18 mouse cellular contexts compared by ENCODE assay signal in the genomic region with DNA sequence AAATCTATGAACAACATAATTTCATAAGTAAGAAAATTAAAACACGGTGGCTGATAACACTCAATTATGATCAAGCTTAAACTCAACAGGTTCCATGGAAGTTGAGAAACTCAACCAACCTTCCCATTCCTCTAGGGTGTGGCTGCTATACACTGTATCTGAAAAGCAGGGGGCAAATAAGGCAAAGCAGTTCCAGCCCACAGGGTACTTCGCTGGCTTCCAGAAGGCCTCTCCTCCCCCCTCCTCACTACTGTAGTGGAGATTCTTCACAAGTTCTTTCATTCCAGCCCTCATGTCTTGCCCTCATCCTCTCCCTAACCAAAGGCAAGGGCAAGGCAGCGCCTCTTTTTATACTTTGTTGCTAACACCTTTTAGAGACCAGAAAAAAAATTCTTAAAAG.
"Had no signal": no experiment of that assay in that cellular context is flagged by ENCODE, and none has a peak within 500 bp of the region (broad histone marks: within the 10 kb centered on the region; RNA-seq: fewer than 3 reads in every experiment).

No protein-coding gene starts in this region.

- DNase-seq: kidney, adult 2 months; kidney, postnatal 10 days; kidney, postnatal 36 days; layer of hippocampus, postnatal 36 days; left cerebral cortex, postnatal 4 days; lung, adult 2 months; lung, postnatal 14 days; lung, postnatal 4 days; midbrain, embryonic 14.5 days; thymus, postnatal 36 days had no signal

- H3K4me3 ChIP-seq: left cerebral cortex, adult 2 months; limb, embryonic 12.5 days; limb, embryonic 15.5 days; liver, embryonic 12.5 days; liver, embryonic 15.5 days; stomach, embryonic 15.5 days had no signal

- H3K4me1 ChIP-seq: limb, embryonic 12.5 days; limb, embryonic 15.5 days; liver, embryonic 12.5 days; liver, embryonic 15.5 days; stomach, embryonic 15.5 days had no signal

- ATAC-seq: intestine, postnatal 0 days; liver, embryonic 12.5 days had no signal

- H3K4me2 ChIP-seq: limb, embryonic 12.5 days; limb, embryonic 15.5 days; liver, embryonic 12.5 days; liver, embryonic 15.5 days; midbrain, embryonic 11.5 days; stomach, embryonic 15.5 days had no signal

- H3K9ac ChIP-seq: limb, embryonic 12.5 days; limb, embryonic 15.5 days; liver, embryonic 12.5 days; liver, embryonic 15.5 days; stomach, embryonic 15.5 days had no signal

- H3K27ac ChIP-seq: left cerebral cortex, adult 2 months; limb, embryonic 12.5 days; limb, embryonic 15.5 days; liver, embryonic 12.5 days; liver, embryonic 15.5 days; stomach, embryonic 15.5 days had no signal

- H3K27me3 ChIP-seq: limb, embryonic 12.5 days; limb, embryonic 15.5 days; liver, embryonic 12.5 days; liver, embryonic 15.5 days; stomach, embryonic 15.5 days had no signal

- H3K9me3 ChIP-seq: limb, embryonic 12.5 days; limb, embryonic 15.5 days; liver, embryonic 12.5 days; liver, embryonic 15.5 days; stomach, embryonic 15.5 days had no signal
